Mouse (Mus musculus) right cerebral cortex, postnatal 4 days (tissue): Measurements from ENCODE around the gene Adh1.

Experiments used
- DNase-seq: peaks from one replicate; pipeline ENCODE4 v3.0.0-alpha.2; 2022

Gene Adh1

DNA sequence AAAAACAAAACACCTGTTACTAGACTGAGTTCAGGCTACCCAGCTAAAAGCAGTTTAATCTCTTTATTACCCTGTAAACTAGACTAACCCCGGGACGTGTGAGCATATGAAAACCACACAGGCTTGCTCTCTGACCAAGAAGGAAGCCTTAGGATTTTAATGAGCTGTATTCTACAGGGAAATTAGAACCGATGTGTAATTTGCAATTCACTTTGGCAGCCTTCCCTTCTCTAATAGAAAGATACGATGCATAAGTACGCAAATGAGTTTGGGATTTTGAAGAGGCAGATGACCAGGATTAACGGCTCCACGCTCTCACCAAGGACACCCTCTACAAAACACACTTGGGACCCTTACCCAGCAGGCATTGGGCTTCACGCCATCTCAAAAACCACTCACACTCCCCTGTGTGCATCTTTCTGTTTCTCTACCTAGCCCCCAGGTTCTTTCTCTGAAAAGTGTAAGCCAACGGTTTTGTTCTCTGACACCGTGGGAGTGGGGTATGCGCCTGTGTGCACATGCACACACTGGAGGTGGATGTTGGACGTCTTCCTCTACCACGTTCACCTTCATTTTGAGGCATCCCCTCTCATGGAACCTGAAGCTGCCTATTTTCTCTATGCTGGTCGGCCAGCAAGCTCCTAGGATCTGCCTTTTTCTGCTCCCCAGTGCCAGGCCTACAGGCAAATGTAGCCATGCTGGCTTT lies 18.6 kb upstream of the Adh1 start:
- DNase-seq: no peak

DNA sequence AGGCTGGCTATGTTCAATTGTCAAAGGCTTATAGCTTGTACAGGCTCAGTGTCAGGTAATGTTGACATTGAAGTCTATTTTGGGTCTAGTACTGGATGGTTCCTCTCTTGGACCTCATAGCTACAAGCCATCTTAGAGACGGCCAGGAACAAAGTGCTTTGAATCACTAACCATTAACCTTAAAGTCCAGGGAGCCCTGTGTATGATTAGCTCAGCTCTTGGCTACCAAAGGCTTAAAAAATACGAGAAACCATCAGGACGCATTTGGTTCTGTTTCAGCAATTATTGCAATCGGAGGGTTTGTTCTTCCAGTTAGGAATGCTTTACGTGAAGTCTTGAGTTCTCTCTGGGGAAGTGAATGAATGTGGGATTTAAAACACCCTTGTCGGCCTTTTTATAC lies 17.9 kb upstream of the Adh1 start:
- DNase-seq: no peak

DNA sequence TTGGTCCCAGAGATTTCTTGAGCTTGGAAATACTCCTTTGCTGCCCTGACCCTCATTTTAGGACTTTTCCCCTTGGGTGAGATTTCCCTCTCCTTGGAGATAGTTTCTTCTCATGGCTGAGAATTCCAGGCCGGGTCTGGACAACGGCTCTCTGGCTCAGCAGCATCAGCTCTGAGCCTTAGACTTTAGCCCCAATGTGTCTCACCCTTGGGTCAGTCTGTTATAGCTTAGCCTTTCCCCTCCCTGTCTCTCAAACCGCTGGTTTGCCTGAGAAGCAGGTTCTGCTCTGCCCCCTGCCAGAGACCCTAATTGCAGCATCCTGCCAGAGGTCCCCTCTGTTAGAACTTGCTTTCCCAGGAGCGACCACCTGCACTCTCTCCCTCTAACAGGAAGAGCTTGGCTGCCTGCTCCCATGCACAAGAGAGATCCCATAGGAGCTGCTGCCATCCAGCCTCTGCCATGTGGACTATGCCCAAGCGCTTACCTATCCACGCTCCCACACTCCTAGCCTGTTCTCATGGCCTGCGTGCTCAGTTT lies 16.4 kb upstream of the Adh1 start:
- no peak for DNase-seq

DNA sequence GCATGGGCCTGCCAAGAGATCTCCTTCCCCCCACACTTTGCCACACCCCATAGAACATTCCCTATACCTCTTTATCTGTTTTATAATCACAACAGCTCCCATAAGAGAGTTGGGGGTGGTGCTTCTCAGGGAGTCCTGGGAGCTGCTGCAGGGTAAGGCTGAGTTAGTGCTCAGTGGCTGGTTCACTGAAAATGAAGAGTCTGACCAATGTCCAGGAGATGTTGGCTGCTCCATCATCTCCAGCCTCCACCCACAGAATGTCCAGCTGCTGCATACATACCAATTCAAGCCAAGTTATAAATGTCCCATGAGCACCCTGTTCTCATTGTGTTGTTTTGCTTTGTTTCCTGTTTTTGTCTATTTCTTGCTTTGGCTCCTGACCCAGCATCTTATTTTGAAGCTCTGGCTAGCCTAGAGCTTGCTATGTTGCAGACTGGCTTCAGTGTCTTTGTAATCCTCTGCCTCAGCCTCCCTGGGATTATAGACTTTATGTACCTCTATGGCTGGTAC lies 14.2 kb upstream of the Adh1 start:
- no peak for DNase-seq

DNA sequence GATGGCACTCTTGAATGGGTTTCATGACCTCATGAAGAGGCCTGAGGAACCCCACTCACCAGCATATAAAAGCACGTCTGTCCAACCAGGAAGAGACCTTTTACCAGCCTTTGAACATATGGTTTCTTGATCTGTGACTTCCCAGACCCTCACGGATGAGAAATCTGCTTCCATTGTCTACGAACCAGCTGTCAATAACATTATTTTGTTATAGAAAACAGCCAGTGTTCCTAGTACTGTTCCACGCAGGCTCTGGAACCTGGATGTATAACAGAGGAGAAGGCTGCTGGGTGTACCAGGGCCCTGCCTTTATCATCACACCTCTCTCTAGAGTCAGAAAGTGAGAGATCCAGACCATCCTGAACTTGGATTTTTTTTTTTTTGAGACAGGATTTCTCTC lies 13.6 kb upstream of the Adh1 start:
- DNase-seq: no peak

DNA sequence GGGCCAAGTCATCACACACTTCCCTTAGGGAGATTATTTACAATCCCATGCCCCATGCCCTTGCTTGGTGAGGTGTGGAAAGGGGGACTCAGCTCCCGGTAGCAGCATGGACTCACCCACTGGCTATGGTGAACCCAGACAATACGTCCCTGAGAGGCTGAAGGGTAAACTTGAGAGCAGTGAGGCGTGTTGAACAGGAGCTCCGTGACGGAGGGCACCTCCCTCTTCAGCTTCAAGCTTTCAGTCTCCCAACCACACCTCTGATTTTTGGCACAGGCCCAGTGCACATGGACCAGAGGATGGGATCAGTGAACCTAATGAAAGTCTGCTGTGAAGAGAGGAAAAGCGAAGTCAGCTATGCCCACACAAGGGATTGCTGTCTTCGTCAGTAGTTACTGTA lies 12.8 kb upstream of the Adh1 start:
- DNase-seq: no peak

DNA sequence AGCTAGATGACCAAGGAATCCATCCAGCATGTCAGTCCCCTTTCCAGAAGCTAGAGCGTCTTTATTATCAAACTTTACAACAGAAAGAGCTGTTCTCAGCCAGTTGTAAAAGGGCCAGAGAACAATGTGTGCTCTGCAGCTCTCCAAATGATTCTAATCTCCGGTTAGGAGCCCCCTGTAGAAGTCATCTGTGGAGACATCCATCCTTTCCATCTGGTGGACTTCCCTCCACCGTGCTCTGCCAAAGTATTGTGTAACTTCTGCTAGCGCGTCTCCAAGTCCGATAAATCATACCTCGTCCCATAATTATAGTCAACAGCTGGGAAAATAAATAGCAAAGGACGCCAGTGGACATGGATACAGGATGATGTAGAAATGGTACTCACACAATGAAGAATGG lies 12.0 kb upstream of the Adh1 start:
- DNase-seq: no peak

DNA sequence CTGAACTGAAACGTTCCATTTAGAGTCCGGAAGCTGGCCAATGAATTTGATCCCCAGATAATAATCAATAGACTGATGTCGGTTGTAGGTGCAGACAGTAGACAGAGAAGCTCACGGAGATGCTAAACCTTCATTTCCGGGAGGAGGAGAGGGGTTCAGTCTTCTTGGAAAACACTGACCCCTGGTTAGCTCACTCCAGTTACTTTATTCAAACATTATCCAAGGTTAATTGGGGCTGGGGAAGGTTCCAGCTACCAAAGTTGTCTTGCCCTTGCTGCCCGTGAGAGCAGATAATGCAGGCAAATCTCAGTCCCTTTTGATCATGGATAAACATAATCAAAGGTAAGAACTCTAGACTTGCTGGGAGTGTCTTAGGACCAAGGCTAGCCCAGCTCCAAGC lies 9.6 kb upstream of the Adh1 start:
- no peak for DNase-seq

DNA sequence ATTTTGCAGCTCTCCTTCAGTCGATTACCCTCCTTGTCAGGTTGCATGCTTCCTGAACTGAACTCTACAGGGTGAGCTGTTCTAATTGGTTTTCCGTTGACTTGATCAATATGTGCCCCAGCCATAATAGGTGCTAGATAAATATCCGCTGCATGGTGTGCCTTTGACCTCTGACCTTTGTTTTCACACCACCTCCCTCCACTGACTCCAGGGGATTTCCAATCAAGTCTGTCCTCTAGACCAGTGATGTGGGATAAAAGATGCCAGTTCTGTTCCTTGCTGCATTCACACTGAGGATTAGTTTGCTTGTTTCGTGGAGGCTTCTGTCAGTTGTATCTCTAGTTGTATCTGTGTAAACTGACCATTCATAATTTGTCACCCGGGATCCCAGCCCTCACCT lies 6.6 kb upstream of the Adh1 start:
- DNase-seq: no peak

DNA sequence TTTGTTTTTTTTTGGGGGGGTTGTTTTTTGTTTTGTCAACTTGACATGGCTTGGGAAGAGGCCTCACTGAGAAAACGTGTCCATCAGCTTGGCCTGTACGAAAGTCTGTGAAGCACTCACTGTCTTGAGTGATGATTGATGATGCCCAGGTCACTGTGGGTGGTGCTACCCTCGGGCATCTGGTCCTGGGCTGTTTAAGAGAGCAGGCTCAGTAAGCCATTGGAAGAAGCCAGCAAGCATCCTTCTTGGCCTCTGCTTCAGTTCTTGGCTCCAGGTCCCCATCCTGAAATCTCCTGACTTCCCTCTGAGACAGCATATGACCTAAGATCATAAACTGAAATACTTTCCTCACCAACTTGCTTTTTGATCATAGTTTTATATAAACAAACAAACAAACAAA lies 5.4 kb upstream of the Adh1 start:
- DNase-seq: no peak

DNA sequence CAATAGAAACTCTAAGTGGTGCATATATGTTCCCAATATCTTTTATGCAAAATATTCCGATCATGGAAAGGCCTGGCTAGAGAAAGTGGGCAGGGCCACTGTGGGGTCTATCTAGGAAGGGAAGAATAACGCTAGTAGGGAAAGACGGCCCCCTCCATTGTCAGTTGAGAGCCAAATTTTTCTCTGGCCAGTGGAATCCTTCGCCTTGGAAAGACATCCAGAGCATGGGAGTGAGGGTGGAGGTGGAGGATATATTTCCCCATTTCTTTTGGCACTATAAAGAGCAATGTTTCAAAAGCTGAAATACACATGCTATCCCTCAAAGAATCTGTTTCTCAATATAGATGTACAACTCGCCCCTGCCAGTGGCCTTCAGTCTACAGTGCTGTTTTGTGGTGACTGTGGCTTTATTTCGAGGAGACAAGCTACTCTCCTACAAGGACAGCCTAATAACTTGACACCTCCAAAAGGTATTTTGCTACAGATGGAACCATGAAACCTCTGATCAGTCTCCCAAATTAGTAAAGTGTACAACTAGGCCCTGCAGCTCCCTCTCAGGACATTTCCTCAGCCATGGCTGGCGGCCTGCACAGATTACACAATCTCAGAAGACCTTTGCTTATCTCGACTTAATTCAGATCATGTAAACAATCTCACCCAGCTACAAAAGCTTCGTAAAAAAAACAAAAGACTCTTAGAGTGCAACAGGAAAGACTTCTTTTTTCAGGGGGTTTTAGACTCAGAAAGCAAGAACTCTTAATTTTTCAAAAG lies 4.8 kb upstream of the Adh1 start:
- DNase-seq: no peak

DNA sequence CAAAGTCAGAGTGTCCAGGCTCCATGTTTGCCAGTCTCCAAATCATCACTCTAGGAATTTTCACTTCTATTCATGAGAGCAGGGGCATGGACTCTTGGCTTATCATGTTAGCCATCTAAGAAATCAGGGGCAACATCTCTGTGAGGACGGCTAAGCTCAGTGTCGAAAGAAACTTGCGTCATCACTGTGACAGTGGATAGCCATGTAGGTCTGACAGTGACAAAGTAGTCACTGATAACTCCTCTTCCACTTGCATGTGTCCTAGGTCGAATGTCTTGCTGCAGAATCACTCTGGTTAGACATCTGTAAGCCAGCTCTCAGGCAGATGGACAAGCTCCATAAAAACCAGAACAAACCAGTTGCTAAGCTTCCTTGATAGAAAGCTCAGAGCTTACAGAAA lies 1.8 kb downstream of the Adh1 start:
- no peak for DNase-seq

DNA sequence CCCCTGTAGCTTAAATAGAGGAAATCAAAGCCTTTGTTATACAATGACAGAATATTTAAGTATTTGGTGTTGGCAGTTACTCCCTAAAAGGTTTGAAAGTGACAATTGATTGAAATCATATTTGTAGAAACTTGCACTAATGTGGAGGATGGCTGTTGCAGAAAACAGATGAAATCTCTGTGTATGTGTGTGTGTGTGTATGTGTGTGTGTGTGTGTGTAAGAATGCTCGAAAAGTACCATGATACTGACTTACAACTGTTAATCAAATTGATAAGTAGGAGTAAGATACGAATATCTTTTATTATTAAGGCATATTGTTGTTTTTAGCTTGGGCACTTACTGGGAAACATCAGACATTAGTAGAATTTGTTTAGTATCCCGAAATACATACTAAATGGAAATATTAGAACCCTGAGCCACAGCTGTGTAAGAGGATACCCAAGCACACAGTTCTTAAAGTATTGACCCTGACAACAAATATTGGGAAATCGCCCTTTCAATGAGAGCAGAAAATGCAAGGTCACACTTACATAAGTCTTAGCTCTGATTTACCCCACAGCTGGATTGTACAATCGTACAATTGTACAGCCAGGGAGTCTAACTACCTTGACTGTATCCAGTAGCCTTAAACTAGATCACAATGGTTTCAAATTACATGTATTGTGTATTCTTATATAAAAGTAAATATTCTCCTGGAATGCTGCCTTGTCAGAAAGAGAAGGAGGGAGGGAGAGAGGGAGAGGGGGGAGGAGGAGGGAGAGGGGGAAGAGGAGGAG lies 2.6 kb downstream of the Adh1 start:
- no peak for DNase-seq

DNA sequence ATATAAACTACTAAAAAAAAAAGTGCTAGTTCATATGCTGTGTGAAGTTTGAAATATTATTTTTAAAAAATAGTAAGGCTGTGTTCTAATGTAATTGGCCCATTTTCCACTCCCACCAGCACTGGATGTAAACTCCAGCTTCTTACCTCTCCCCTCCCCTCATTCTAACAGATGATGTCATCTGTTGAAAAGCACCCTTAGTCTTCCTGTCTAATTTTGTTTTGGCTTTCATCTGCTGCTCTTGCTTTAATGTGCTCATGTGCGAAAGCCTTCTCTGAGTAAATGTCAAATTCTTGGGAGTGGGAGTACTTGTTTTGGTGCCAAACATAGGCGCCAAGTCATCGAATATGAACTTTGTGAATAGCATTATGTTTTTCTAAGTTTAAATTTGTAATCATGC lies 3.9 kb downstream of the Adh1 start:
- no peak for DNase-seq

DNA sequence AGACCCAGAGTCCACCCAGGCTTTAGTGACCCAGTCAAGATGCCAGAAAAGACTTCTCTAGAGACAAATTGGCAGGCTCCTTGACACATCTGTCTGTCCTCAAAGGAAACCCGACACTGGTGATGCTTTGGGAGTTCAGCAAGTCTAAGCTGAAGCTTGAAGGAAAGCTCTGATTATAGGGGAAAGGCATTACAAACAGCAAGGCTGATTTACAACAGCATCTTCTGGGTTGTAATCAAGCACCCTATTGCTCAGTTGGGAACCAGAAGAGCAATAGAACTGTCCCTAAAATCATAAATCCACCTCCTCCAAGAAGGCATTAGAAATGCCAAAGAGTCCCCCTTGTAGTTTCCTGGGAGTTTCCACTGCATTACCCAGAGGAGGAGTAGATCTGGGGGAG lies 9.7 kb downstream of the Adh1 start:
- DNase-seq: no peak

DNA sequence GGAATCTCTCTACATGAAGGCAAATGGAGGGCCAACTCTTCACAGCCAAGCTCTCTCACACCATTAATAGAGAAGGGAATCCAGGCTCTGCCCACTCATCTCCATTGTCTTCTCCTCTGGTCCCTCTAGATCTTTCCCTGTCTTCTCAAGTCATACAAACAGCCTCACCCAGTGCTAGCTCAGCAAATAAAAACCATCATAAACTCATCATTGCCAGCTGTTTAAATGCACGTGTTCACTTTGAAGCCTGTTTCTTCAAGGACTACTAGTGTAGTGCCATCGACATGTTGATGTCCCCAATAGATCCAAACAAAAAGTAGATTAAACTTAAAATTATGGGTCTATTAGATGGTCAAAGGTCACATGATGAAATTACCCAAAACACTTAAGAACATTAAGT lies 10.5 kb downstream of the Adh1 start:
- DNase-seq: no peak

DNA sequence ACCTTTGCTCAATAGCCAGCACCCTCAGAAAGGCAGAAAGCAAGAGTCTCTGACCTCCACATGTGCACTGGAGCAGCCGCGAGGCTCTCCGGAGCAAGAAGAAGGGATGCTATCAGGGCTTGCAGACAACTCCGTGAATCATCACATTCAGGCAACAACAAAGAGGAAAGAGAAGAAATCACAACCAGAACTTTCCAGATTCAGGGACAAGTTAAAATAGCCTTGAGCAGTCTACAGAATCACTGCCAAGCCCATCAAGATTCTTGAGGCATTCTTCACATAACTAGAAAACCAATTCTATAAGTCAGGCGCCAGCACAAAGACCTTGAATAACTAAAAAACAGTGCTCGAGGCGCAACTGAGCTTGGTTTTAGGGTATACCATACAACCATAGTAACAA lies 12.3 kb downstream of the Adh1 start:
- no peak for DNase-seq

DNA sequence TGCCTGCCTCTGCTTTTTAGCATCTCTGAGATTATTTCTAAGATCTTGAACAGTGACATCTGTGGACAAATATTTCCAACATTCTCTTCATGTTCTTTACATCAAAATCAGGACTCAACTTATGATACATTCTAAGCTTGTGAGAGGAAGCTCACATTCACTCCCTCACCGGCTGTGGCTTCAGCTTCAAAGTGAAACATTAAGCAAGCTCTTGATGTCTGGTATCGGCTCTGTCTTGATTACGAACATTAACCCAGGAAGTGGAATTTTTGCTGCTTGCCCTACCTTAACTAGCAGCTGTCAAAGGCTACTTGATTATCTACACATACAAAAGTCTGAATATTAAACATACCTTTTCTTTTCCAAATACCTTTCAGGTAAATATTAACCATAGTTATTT lies 14.3 kb downstream of the Adh1 start:
- DNase-seq: no peak

DNA sequence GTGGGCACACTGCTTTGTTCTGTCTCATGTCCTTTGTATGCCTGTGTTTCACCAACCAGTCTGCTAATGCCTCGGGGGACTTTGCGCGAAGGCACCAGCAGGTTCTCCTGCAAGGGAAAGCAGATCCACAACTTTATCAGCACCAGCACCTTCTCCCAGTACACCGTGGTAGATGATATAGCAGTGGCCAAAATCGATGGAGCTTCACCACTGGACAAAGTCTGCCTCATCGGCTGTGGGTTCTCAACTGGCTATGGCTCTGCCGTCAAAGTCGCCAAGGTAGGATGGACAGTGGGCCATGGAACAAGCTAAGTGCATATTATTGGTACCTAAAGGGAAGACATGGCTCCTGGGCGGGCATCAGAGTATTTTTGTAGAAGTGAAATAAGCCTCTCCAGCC lies 21.8 kb downstream of the Adh1 start:
- DNase-seq: no peak

DNA sequence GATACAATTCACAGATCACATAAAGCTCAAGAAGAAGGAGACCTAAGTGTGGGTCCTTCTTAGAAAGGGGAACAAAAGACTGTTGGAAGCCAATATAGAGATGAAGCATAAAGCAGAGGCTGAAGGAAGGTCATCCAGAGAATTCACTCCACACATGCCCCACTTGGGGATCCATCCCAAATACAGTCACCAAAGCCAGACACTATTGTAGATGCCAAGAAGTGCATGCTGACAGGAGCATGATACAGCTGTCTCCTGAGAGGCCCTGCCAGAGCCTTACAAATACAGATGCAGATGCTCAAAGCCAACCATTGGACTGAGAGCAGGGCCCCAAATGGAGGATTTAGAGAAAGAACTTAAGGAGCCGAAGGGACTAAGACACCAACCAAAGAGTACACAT lies 23.0 kb downstream of the Adh1 start:
- no peak for DNase-seq

DNA sequence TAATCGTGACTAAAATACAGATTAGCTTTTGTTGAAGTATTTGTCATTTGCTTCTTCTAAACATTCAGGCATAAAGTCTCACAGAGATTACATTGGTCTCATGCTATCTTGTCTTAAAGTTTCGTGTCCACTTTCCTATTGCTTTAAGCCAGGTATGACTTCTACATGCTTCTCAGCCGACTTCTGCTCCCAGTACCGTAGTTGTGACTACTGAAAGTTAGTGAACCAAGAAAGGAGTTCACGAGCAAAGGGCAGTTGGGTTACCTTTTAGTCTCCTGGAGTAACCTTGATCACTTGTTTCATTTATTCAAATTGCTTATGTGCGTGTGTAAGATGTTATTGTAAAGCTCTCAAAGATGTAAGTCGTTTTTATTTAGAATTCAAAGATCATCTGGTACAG lies 25.2 kb downstream of the Adh1 start:
- DNase-seq: no peak

DNA sequence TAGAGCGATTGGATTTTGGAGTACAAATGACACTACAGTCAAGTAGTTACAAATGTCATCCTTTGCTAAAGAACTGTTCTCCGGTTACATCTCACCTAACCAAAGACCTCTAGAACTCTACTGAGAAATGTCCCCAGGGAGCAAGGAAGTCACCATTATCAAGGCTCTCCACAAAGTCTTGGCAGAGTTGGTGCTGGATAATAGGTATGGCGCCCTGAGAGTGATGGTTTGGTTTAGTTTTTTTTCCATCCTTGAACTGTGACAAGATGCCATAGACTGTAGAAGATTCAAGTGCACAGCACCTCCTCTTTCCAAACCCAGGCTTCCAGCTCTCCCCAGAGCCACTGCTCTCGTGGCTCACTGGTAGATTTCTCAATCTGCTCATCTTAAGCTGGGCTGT lies 26.9 kb downstream of the Adh1 start:
- DNase-seq: no peak

DNA sequence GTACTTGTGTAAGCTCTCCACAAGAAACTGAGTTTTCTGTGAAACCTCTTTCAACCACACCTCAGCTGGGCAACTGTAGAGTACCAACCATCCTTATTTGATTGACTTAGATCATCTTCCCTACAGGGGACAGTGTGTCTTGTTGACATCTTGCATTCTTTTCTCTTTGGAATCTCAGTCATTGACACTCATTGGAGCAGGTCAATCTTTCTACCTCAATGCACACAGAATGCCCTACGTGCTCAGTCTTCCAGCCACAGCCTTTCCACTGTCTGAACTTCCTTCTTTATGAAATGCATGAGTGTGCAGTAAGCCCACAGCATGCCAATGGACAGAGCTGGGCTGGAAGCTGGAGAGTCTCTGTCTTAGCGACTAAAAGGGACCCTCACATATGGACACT lies 29.9 kb downstream of the Adh1 start:
- DNase-seq: no peak
